Mouse (Mus musculus) embryonic facial prominence, embryonic 15.5 days (tissue): Measurements from ENCODE around the gene Gtf2e1. TPM values are rescaled to one million over a fixed set of nuclear protein-coding genes. Genes with fewer than 3 reads are reported as not detected.

Source experiments
- ATAC-seq: fragments of 200-750 bp; cut with Nextera tagmentation; 2 replicates; pipeline ENCODE4 v1.8.0; 2017; ENCODE audit warnings: low read depth, moderate TSS enrichment; ENCODE audit not compliant: insufficient number of reproducible peaks, low FRiP score, low TSS enrichment
- H3K27ac ChIP-seq: fragments of 300-500 bp; sonication (generic); replicated peaks from 2 replicates; pipeline ENCODE4 v1.5.1; 2015; ENCODE audit warnings: mild to moderate bottlenecking, inconsistent platforms
- H3K27me3 ChIP-seq: fragments of 300-500 bp; sonication (generic); 2 replicates; pipeline ENCODE4 v1.6.1; 2015; ENCODE audit warnings: inconsistent platforms
- H3K36me3 ChIP-seq: fragments of 300-500 bp; sonication (generic); 2 replicates; pipeline ENCODE4 v1.6.1; 2015; ENCODE audit warnings: mild to moderate bottlenecking, inconsistent platforms
- H3K4me1 ChIP-seq: fragments of 300-500 bp; sonication (generic); 2 replicates; pipeline ENCODE4 v1.6.1; 2015; ENCODE audit warnings: inconsistent platforms
- H3K4me2 ChIP-seq: fragments of 300-500 bp; sonication (generic); replicated peaks from 2 replicates; pipeline ENCODE4 v1.6.1; 2015; ENCODE audit warnings: mild to moderate bottlenecking, inconsistent platforms
- H3K4me3 ChIP-seq: fragments of 300-500 bp; sonication (generic); replicated peaks from 2 replicates; pipeline ENCODE4 v1.5.1; 2015; ENCODE audit warnings: mild to moderate bottlenecking, inconsistent platforms
- H3K9ac ChIP-seq: fragments of 300-500 bp; sonication (generic); 2 replicates; pipeline ENCODE4 v1.6.1; 2015; ENCODE audit warnings: inconsistent platforms
- H3K9me3 ChIP-seq: fragments of 300-500 bp; sonication (generic); replicated peaks from 2 replicates; pipeline ENCODE4 v1.6.1; 2016; ENCODE audit warnings: inconsistent platforms
- WGBS: fragments of 180-500 bp; shearing (Covaris S2); methylation state at CpG from one replicate; pipeline ENCODE4 v1.1.7; 2015; 5-methylcytosine and 5-hydroxymethylcytosine counted together
- polyA plus RNA-seq: library from polyadenylated mRNA; unstranded; fragments of >200 nt; fragmentation: Nextera tagmentation; extraction: Ambion mirVana; gene quantifications from 2 replicates; pipeline ENCODE4 v1.2.1, GENCODE M21; 2015

The Gtf2e1 gene
- polyA plus RNA-seq, 1 experiment from 2014 or later: 25.4 TPM

DNA sequence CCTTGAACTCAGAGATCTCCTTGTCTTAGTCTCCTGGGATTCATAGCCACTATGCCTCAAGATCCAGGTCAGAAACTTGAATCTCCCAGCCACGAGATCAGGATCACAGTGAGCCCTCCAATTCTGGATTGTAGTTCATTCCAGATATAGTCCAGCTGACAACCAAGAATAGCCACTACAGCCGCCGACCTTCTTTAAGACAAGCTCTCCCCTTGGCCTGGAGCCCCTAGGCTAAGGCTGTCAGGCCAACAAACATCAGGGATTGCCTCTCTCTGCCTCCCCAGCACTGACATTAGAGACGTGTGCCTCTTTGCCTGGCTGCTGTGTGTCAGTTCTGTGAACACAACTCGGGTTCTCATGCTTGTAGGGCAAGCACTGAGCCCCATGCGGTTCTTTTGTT lies 1.2 kb upstream of the Gtf2e1 start:
- Histone ChIP-seq H3K4me3 (peak overlapping the region; percentile 86), H3K27me3 (no peaks in the 10 kb centered on the region), H3K9ac (no peak overlapping the region), H3K4me1 (peaks cover 15% of the 10 kb centered on the region), H3K27ac (no peak overlapping the region), H3K36me3 (0 out of 2 replicates have a peak, but pooled peaks cover 3% of the 10 kb centered on the region), H3K9me3 (no peaks in the 10 kb centered on the region), H3K4me2 (peak overlapping the region; percentile 63)
- ATAC-seq: no peak
- WGBS: 88% methylated on average over 6 of the region's 6 CpGs

DNA sequence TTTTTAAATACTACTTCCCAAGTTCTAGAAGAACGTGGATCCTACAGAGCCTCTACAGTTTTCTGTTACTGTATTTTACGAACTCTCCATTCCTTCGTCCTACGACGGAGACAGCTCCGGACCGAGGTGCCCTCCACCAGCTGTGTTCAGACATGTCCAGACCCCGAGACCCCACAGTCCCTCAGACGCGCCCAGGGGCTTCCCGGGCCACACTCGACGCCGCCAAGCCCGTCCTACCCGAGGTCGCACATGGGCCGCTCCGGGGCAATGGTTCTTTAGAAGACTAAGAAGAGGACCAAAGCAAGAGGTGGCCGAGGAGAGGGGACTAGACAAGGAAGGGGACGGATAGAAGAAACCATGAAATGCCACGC lies 364 bp downstream of the Gtf2e1 start:
- Histone ChIP-seq H3K4me2 (peak overlapping the region; percentile 66), H3K9me3 (no peaks in the 10 kb centered on the region), H3K4me3 (peak overlapping the region; percentile 86), H3K4me1 (peaks cover 15% of the 10 kb centered on the region), H3K27ac (peak overlapping the region; percentile 77), H3K9ac (peak overlapping the region; percentile 83), H3K27me3 (no peaks in the 10 kb centered on the region), H3K36me3 (peaks cover 12% of the 10 kb centered on the region; the same call in 1 of the 2 replicates)
- under 1% methylated on average over 22 of the region's 22 CpGs for WGBS
- ATAC-seq: no peak

DNA sequence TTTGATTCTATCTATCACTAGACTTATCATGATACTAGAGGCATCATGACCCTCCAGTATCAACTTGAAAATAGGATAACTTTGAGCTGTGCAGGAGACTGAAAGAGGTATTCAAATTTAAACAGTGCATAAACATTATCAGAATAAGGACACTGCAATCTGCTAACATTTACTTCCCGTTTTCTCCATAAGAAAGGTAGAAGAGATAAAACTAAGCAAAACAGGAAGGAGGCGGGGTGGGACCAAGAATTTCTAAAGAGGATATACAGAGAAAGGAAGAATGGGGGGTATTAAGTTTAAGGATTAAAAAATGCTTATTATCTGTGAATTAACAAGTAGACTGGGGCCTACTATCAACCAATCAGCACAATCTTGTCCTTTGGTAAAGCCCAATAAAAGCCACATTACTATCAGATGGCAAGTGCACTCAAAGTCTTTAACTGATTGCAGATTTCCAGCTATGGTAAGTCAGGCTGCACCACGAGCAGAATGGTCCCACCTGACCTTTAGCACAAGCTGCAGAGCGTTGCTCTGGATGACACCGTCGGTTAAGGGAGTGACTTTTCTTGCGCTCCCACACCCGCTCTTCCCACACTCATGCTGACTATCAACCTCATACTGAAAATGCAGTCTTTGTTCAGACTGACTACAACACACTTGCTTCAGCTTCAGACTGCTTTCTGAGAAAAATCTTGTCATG lies 6.1 kb downstream of the Gtf2e1 start:
- 87% methylated on average over 8 of the region's 8 CpGs for WGBS
- no peak for ATAC-seq
- H3K4me3 ChIP-seq: no peak overlapping the region

DNA sequence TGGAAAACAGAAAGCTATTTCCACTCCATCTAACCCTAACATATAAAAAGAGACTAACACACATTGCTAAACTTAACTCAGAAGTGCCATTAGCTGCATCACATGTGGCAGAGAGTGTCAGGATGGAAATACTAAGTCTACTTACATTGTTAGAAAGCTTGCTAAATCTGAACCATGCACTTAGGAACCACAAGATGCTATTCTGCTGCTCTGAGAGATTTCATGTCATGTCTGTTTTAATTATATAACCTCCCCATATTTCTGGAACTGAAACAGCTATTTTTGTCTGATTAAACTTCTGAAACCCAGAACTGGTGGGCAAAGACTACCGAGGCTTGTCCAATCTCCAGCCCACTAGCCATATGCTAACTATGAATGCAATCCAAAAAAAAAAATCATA lies 7.5 kb downstream of the Gtf2e1 start:
- Histone ChIP-seq H3K36me3 (peaks cover 9% of the 10 kb centered on the region; the same call in 1 of the 2 replicates), H3K4me2 (no peak overlapping the region), H3K27ac (no peak overlapping the region), H3K4me3 (no peak overlapping the region), H3K9ac (no peak overlapping the region), H3K4me1 (no peaks in the 10 kb centered on the region), H3K9me3 (no peaks in the 10 kb centered on the region), H3K27me3 (no peaks in the 10 kb centered on the region)
- ATAC-seq: no peak
- 29% methylated on average over 1 of the region's 1 CpGs for WGBS

More for the DNA sequence above, 6.1 kb downstream of the Gtf2e1 start:
- Histone ChIP-seq H3K9ac (no peak overlapping the region), H3K27ac (no peak overlapping the region), H3K4me1 (peaks cover 2% of the 10 kb centered on the region), H3K4me2 (no peak overlapping the region), H3K9me3 (no peaks in the 10 kb centered on the region), H3K27me3 (no peaks in the 10 kb centered on the region), H3K36me3 (peaks cover 9% of the 10 kb centered on the region; the same call in 1 of the 2 replicates)

DNA sequence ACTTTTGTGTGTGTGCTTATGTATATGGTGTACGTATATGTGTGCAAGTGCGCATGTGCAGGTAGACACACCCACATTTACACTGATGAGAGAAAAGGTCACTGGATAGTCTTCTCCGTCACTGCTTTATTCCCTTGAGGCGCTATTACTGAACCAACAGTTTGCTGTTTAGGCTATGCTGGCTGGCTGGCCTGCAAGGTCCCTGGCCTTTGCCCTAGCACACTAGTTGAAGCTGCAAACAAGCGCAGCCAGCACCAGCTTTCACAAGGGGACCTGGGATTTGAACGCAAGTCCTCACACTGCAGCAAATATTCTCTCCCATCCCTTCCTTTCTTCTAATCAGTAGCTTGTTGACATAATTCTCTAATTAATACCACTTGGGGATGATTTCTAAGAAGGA lies 9.4 kb downstream of the Gtf2e1 start:
- 0 out of 2 replicates have a peak, but pooled peaks have one; percentile 51 for ATAC-seq
- no peaks in the 10 kb centered on the region for H3K27me3 ChIP-seq
- H3K4me1 ChIP-seq: no peaks in the 10 kb centered on the region
- H3K36me3 ChIP-seq: peaks cover 6% of the 10 kb centered on the region; the same call in 1 of the 2 replicates
- no peak overlapping the region for H3K4me3 ChIP-seq
- no peak overlapping the region for H3K9ac ChIP-seq
- H3K27ac ChIP-seq: no peak overlapping the region
- H3K9me3 ChIP-seq: no peaks in the 10 kb centered on the region
- WGBS: 71% methylated on average over 6 of the region's 6 CpGs
- H3K4me2 ChIP-seq: no peak overlapping the region

DNA sequence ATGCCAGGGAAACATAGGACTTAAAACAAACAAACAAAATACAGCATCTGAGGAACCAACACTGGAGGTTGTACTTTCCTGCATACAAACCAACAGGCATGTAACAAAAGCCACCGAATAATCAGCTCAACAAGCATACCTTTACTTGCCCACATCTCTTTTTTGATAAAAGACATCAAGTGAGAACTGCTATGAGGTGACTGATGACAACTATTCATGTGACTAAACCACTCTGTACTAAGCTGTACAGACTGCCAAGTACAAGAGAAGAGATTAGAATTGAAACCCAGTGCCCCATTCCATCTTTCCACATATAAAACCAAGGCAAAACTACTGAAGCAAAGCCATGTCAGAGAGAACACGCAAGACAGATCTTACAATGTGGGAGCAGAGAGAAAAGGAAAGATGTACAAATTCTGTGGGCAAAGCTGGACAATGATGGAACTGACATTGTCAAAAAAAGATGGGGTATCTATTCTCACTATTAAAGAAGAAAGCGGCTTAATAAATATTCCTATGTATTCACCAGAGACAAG lies 12.8 kb downstream of the Gtf2e1 start:
- no peaks in the 10 kb centered on the region for H3K9me3 ChIP-seq
- ATAC-seq: no peak
- no peak overlapping the region for H3K4me3 ChIP-seq
- 89% methylated on average over 3 of the region's 3 CpGs for WGBS
- H3K27ac ChIP-seq: no peak overlapping the region
- no peaks in the 10 kb centered on the region for H3K27me3 ChIP-seq
- peaks cover 21% of the 10 kb centered on the region for H3K36me3 ChIP-seq
- H3K4me2 ChIP-seq: no peak overlapping the region
- no peaks in the 10 kb centered on the region for H3K4me1 ChIP-seq
- H3K9ac ChIP-seq: no peak overlapping the region

DNA sequence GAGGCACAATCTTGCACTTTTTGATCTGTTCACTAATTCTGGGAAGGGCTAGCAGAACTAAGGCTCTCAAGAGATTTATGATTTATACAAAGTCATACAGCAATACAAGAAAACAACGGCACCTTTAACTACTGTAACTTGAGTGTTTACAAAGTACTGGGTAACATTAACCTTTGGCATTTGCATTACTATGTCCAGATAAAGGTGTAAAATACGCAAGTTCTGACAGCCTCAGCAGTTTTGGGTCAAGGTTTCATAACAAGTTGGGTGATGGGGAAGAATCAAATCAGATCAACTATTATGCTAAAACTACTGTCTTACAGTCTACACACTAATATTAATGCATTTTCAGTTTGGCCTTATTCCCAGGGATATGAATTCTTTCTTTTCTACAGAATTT lies 14.5 kb downstream of the Gtf2e1 start:
- Histone ChIP-seq H3K36me3 (peaks cover 33% of the 10 kb centered on the region), H3K9ac (no peak overlapping the region), H3K27ac (no peak overlapping the region), H3K4me1 (no peaks in the 10 kb centered on the region), H3K4me2 (no peak overlapping the region), H3K4me3 (no peak overlapping the region), H3K9me3 (no peaks in the 10 kb centered on the region), H3K27me3 (no peaks in the 10 kb centered on the region)
- ATAC-seq: no peak
- 92% methylated on average over 2 of the region's 2 CpGs for WGBS

DNA sequence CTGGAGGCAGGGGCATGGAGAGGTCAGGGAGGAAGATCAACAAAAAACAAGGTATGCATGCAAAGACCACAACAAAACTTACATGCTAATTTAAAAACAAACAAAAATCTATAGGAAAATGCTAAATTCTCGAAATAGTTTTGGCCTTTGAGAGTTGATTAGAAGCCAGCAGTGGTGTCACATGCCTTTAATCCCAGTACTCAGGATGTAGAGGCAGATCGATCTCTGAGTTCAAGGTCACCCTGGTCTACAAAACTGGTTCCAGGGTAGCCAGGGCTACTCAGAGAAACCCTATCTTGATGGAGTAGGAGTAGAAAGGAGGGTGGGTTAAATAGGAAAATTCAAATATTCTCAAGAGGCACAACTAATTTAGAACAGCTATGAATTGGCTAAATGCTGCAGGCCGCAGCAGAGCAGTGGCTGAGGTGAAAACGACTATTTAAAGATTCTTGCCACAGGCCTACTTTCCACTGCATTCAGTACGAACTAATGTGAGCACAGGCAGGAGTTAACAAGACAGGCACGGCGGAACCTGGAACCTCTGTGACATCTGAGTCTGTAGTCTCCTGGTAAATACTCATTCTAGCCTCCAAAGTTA lies 17.4 kb downstream of the Gtf2e1 start:
- H3K4me2 ChIP-seq: no peak overlapping the region
- no peak for ATAC-seq
- no peak overlapping the region for H3K27ac ChIP-seq
- no peak overlapping the region for H3K9ac ChIP-seq
- WGBS: 87% methylated on average over 7 of the region's 7 CpGs
- H3K4me1 ChIP-seq: no peaks in the 10 kb centered on the region
- peaks cover 41% of the 10 kb centered on the region for H3K36me3 ChIP-seq
- no peaks in the 10 kb centered on the region for H3K27me3 ChIP-seq
- no peak overlapping the region for H3K4me3 ChIP-seq
- no peaks in the 10 kb centered on the region for H3K9me3 ChIP-seq

DNA sequence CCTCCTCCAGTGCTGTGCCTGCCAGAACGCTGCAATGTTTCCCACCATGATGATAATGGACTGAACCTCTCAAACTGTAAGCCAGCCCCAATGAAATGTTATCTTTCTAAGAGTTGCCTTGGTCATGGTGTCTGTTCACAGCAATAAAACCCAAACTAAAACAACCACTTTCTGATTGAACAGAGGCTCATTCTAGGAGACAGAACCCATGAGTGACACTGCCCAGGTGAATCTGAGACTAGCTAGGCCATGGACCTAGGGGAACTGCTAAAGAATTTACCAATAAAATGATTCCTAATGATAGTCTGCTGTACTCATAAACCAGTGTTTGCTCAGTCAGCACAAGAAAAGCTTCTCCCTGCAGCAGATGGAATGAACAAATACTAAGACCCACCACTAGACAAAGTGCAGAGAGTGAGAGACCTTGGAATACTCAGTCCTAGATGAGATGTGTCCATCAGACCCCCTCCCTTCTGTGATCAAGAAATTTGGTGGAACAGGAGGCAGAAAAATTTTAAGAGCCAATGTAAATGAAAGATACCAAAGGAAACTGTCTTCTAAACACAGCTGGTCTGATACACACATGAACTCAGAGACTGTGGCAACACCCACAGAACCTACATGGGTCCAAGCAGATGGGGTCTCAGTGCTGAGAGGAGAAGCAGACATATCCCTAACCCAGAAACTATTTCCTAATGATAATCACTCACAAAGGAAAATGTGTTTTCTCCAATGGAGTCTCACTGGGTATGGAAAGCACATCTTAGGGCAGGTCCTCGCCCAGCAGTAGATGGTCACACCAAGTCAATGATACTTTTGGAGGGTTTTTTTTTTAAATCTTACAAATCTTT lies 19.2 kb downstream of the Gtf2e1 start:
- no peak overlapping the region for H3K4me2 ChIP-seq
- no peak overlapping the region for H3K27ac ChIP-seq
- no peaks in the 10 kb centered on the region for H3K9me3 ChIP-seq
- no peak for ATAC-seq
- H3K4me1 ChIP-seq: no peaks in the 10 kb centered on the region
- H3K4me3 ChIP-seq: no peak overlapping the region
- peaks cover 46% of the 10 kb centered on the region for H3K36me3 ChIP-seq
- H3K27me3 ChIP-seq: no peaks in the 10 kb centered on the region
- WGBS: 95% methylated on average over 2 of the region's 2 CpGs
- H3K9ac ChIP-seq: no peak overlapping the region

DNA sequence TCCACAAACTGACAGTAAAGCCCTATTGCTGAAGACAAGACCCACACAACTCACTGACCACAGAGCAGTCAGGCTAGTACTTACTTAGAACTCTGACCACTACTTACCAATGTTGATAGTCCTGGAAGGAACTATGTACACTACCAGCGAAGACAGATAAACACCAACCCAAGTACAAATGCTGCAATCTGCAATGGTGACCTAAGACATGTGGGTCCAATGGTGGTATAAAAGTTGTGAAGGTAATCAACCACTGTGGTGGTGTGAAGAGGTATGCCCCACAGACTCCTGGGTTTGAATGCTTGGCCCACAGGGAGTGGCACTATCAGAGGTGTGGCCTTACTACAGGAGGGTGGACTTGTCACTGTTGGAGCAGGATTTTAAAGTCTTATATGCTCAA lies 19.9 kb downstream of the Gtf2e1 start:
- 95% methylated on average over 1 of the region's 1 CpGs for WGBS
- H3K27ac ChIP-seq: no peak overlapping the region
- no peak for ATAC-seq
- H3K9ac ChIP-seq: no peak overlapping the region
- no peak overlapping the region for H3K4me3 ChIP-seq
- H3K27me3 ChIP-seq: no peaks in the 10 kb centered on the region
- no peaks in the 10 kb centered on the region for H3K9me3 ChIP-seq
- H3K36me3 ChIP-seq: peaks cover 48% of the 10 kb centered on the region
- no peaks in the 10 kb centered on the region for H3K4me1 ChIP-seq
- H3K4me2 ChIP-seq: no peak overlapping the region

DNA sequence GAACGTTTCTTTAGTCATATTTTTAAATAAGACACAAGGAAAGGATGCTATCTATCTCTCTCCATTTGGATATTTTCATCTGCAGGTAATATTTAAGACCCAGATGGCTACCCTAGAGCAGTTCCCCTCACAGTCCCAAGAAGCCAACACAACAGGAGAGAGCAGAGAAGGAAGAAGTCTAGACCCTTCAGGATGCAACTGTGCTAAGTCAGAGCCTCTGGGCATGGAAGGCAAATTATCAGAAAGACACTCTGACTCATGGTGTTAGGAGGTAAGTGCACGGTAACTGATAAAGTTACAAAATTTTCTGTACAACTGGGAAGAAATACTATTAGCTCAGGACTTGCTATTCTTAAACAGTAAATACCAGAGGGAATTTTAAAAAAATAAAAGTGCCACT lies 20.9 kb downstream of the Gtf2e1 start:
- ATAC-seq: no peak
- Histone ChIP-seq H3K4me3 (no peak overlapping the region), H3K9ac (no peak overlapping the region), H3K27me3 (no peaks in the 10 kb centered on the region), H3K4me1 (no peaks in the 10 kb centered on the region), H3K27ac (no peak overlapping the region), H3K36me3 (peaks cover 44% of the 10 kb centered on the region), H3K4me2 (no peak overlapping the region), H3K9me3 (no peaks in the 10 kb centered on the region)
- WGBS: 89% methylated on average over 2 of the region's 2 CpGs
